Mouse (Mus musculus) brain, embryonic 18.5 days (tissue): ENCODE data around the gene Chst13.

ENCODE experiments used
- DNase-seq: peaks from one replicate; pipeline ENCODE4 v3.0.0-alpha.2; 2012; ENCODE audit warnings: low read depth, low spot score

Gene Chst13

GRCm38 (mm10) chr6:90319475-90320191 lies 5.4 kb downstream of the Chst13 start:
- no peak for DNase-seq

- DNase-seq = no peak
These were observed 6.0 kb downstream of the Chst13 start for GRCm38 (mm10) chr6:90319019-90319418.

GRCm38 (mm10) chr6:90317510-90318258 lies 7.3 kb downstream of the Chst13 start:
- DNase-seq = no peak

- DNase-seq = no peak
These were observed 9.0 kb downstream of the Chst13 start for GRCm38 (mm10) chr6:90315961-90316360.

GRCm38 (mm10) chr6:90308839-90309778 lies 15.9 kb downstream of the Chst13 start:
- no peak for DNase-seq

- DNase-seq = no peak
These were observed 18.5 kb downstream of the Chst13 start for GRCm38 (mm10) chr6:90306315-90306975.

- DNase-seq = no peak
These were observed 24.1 kb downstream of the Chst13 start, which contains the start of gene BC048671 for GRCm38 (mm10) chr6:90300919-90301318. Gene BC048671, plus strand, starts transcription at chr6:90301219.

GRCm38 (mm10) chr6:90288265-90288664 lies 36.7 kb downstream of the Chst13 start:
- DNase-seq = no peak
